Mouse (Mus musculus) kidney, embryonic 15.5 days (tissue): ENCODE measurements around the gene Slc25a51. TPM values are rescaled to one million over a fixed set of nuclear protein-coding genes. Genes with fewer than 3 reads are reported as not detected.
"Not testable (repeated sequence)": the region's sequence is repeated elsewhere in the genome, so short reads cannot be mapped to it uniquely, and the experiment has no call there.

Experiments used
- ATAC-seq: fragments of 200-750 bp; cut with Nextera tagmentation; replicated peaks from 2 replicates; pipeline ENCODE4 v1.8.0; 2017; ENCODE audit warnings: moderate TSS enrichment; ENCODE audit not compliant: low FRiP score
- H3K27ac ChIP-seq: fragments of 300-500 bp; sonication (generic); 2 replicates; pipeline ENCODE4 v1.5.1; 2015; ENCODE audit warnings: mild to moderate bottlenecking, inconsistent platforms
- H3K27me3 ChIP-seq: fragments of 300-500 bp; sonication (generic); 2 replicates; pipeline ENCODE4 v1.6.1; 2015; ENCODE audit warnings: inconsistent platforms
- H3K36me3 ChIP-seq: fragments of 300-500 bp; sonication (generic); 2 replicates; pipeline ENCODE4 v1.6.1; 2015; ENCODE audit warnings: inconsistent platforms
- H3K4me1 ChIP-seq: fragments of 300-500 bp; sonication (generic); 2 replicates; pipeline ENCODE4 v1.6.1; 2015; ENCODE audit warnings: inconsistent platforms
- H3K4me2 ChIP-seq: fragments of 300-500 bp; sonication (generic); 2 replicates; pipeline ENCODE4 v1.6.1; 2015; ENCODE audit warnings: moderate library complexity, mild to moderate bottlenecking, inconsistent platforms
- H3K4me3 ChIP-seq: fragments of 300-500 bp; sonication (generic); replicated peaks from 2 replicates; pipeline ENCODE4 v1.5.1; 2015; ENCODE audit warnings: mild to moderate bottlenecking, inconsistent platforms
- H3K9ac ChIP-seq: fragments of 300-500 bp; sonication (generic); 2 replicates; pipeline ENCODE4 v1.6.1; 2015; ENCODE audit warnings: mild to moderate bottlenecking, inconsistent platforms
- H3K9me3 ChIP-seq: fragments of 300-500 bp; sonication (generic); replicated peaks from 2 replicates; pipeline ENCODE4 v1.6.1; 2016; ENCODE audit warnings: inconsistent platforms
- WGBS: fragments of 180-500 bp; shearing (Covaris S2); methylation state at CpG from one replicate; pipeline ENCODE4 v1.1.7; 2015; ENCODE audit warnings: mixed read lengths; 5-methylcytosine and 5-hydroxymethylcytosine counted together
- polyA plus RNA-seq: library from polyadenylated mRNA; unstranded; fragments of >200 nt; fragmentation: Nextera tagmentation; extraction: Ambion mirVana; gene quantifications from 2 replicates; pipeline ENCODE4 v1.2.1, GENCODE M21; 2015

Slc25a51 gene
- polyA plus RNA-seq, 1 experiment from 2014 or later: 79.0 TPM

GRCm38 (mm10) chr4:45407001-45407702, 1.4 kb downstream of the Slc25a51 start:
- H3K27ac ChIP-seq: peak overlapping the region; percentile 96; the same call in 1 of the 2 replicates
- peak overlapping the region; percentile 97 for H3K9ac ChIP-seq
- WGBS: 56% methylated on average over 5 of the region's 5 CpGs
- peaks cover 34% of the 10 kb centered on the region for H3K4me1 ChIP-seq
- peaks cover 25% of the 10 kb centered on the region for H3K36me3 ChIP-seq
- no peak for ATAC-seq
- H3K9me3 ChIP-seq: no peaks in the 10 kb centered on the region
- no peaks in the 10 kb centered on the region for H3K27me3 ChIP-seq
- peak overlapping the region; percentile 92 for H3K4me2 ChIP-seq
- peak overlapping the region; percentile 97 for H3K4me3 ChIP-seq

DNA sequence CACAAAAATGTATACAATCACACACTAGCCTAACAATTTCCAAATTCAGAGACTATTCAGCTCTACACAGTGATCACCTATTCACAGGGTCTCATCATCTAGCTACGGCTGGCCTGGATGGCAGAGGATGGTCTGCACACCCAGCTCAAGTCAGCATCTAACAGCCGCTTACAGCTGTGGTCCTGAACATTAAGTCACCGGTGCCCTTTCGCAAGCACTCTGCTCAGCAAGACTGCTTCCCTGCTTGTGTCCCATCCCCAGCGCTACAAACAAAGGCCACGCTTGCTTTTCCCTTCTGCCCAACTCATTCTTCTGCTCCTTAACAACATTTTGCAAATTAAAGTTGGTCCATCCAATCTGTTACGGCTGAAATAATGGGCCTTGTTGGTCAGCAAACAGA, 2.2 kb downstream of the Slc25a51 start:
- no peaks in the 10 kb centered on the region for H3K9me3 ChIP-seq
- peaks cover 34% of the 10 kb centered on the region for H3K4me1 ChIP-seq
- H3K9ac ChIP-seq: no peak overlapping the region
- H3K36me3 ChIP-seq: peaks cover 32% of the 10 kb centered on the region
- peak overlapping the region; percentile 97 for H3K4me3 ChIP-seq
- peak overlapping the region; percentile 92 for H3K4me2 ChIP-seq
- ATAC-seq: no peak
- no peaks in the 10 kb centered on the region for H3K27me3 ChIP-seq
- H3K27ac ChIP-seq: no peak overlapping the region
- WGBS: 82% methylated on average over 7 of the region's 7 CpGs

GRCm38 (mm10) chr4:45405315-45405714, 3.3 kb downstream of the Slc25a51 start:
- Histone ChIP-seq H3K27ac (no peak overlapping the region), H3K36me3 (peaks cover 41% of the 10 kb centered on the region), H3K4me1 (peaks cover 34% of the 10 kb centered on the region), H3K4me3 (no peak overlapping the region), H3K27me3 (no peaks in the 10 kb centered on the region), H3K4me2 (no peak overlapping the region), H3K9me3 (no peaks in the 10 kb centered on the region), H3K9ac (no peak overlapping the region)
- WGBS: 61% methylated on average over 7 of the region's 7 CpGs
- ATAC-seq: no peak

DNA sequence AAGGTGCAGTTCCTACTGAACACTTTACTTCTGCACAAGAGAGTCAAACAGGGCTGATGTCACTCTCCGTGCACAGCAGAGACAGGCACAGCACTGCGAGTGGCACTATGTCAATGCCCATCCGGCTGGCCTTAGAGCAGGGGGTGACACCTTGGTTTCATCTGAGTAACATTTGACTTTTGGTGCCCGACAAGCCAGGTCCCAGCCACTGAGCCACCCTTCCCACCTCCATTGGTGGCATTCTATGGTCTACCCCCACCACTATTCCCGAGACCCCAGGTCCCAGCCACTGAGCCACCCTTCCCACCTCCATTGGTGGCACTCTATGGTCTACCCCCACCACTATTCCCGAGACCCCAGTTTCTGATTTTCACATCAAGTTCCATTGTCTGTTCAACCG, 4.5 kb downstream of the Slc25a51 start:
- H3K27ac ChIP-seq: no peak overlapping the region
- no peak for ATAC-seq
- peaks cover 53% of the 10 kb centered on the region for H3K36me3 ChIP-seq

GRCm38 (mm10) chr4:45403499-45403878, 5.1 kb downstream of the Slc25a51 start:
- no peak overlapping the region for H3K9ac ChIP-seq
- H3K27me3 ChIP-seq: no peaks in the 10 kb centered on the region
- H3K36me3 ChIP-seq: peaks cover 59% of the 10 kb centered on the region
- H3K27ac ChIP-seq: no peak overlapping the region
- H3K4me2 ChIP-seq: no peak overlapping the region
- H3K4me3 ChIP-seq: no peak overlapping the region
- ATAC-seq: no peak
- H3K9me3 ChIP-seq: no peaks in the 10 kb centered on the region
- WGBS: 89% methylated on average over 7 of the region's 7 CpGs
- H3K4me1 ChIP-seq: peaks cover 26% of the 10 kb centered on the region

More for the DNA sequence above, 4.5 kb downstream of the Slc25a51 start:
- Histone ChIP-seq H3K9me3 (no peaks in the 10 kb centered on the region), H3K27me3 (no peaks in the 10 kb centered on the region), H3K4me1 (peaks cover 28% of the 10 kb centered on the region), H3K4me3 (no peak overlapping the region), H3K9ac (no peak overlapping the region), H3K4me2 (no peak overlapping the region)
- WGBS: 96% methylated on average over 7 of the region's 7 CpGs

DNA sequence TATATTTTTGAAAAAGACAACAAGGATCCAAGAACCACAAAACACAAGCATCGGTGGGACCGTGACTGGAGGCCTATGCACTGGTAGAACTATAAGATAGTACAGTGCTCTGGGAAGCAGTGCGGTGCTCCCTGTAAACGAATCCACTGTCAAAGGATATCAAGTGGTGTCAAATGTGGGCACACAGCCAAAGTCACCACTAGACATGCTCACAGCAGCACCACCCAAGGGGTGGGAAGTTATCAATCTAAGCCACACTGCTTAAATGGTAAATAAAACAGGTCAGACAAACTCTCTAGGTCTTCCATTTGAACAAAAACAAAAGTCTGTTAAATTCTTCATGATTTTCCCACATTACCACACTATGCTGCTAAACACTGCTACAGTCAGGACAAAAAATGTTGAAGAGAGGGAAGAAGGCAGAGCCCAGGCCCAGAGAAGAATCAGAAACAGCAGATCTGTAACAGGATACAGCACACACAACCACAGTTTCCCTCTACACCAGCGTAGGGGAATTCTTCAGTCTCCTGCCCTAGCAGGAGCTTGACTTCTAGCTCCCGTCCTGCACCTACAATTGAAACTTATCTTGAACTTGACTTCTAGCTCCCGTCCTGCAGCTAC, 5.6 kb downstream of the Slc25a51 start:
- H3K9me3 ChIP-seq: no peaks in the 10 kb centered on the region
- WGBS: 77% methylated on average over 7 of the region's 7 CpGs
- peaks cover 64% of the 10 kb centered on the region for H3K36me3 ChIP-seq
- no peak for ATAC-seq
- H3K27me3 ChIP-seq: no peaks in the 10 kb centered on the region
- no peak overlapping the region for H3K4me2 ChIP-seq
- H3K4me3 ChIP-seq: no peak overlapping the region
- H3K9ac ChIP-seq: no peak overlapping the region
- no peak overlapping the region for H3K27ac ChIP-seq
- peaks cover 26% of the 10 kb centered on the region for H3K4me1 ChIP-seq

GRCm38 (mm10) chr4:45402281-45402680, 6.3 kb downstream of the Slc25a51 start:
- ATAC-seq: no peak
- Histone ChIP-seq H3K4me1 (peaks cover 21% of the 10 kb centered on the region), H3K9me3 (no peaks in the 10 kb centered on the region), H3K9ac (no peak overlapping the region), H3K27me3 (no peaks in the 10 kb centered on the region), H3K4me2 (no peak overlapping the region), H3K27ac (no peak overlapping the region), H3K4me3 (no peak overlapping the region), H3K36me3 (peaks cover 71% of the 10 kb centered on the region)
- WGBS: 94% methylated on average over 4 of the region's 4 CpGs

DNA sequence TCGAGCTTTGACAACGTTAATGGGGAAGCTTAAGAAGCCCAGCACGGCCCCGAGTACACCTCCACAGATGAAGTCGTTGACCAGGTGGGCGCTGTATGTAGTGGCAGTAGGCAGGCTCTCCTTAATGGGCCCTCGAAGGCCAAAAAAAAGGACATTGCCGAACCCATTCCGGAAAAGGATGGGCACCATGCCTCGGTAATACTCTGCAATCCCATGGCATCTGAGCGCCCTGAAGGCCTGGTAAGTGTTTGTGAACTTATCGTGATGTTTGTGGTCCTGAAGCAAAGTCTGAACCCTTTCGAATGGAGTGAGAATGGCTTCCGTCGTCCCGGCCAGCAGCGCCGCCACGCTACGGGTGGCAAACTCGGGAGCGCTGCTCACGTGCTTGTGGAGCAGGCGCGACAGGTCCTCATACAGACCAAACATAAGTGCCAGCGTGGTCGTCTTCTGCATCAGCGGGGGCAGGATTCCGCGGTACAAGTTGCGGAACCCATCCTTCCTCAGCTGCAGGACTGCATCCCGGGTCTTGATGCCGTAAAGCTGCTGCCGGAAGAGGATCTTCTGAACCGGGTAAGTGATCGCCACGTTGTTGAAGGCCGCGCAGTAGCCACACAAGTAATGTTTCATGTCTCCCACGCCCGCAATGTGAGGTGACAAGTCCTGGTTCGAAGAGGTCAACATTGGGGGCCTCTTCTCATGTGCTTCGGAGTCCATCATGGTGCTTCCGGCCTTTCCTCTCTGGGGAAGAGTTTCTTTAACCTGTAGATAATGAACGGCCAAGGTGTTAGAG, 8.9 kb downstream of the Slc25a51 start:
- no peak overlapping the region for H3K27ac ChIP-seq

GRCm38 (mm10) chr4:45398315-45398714, 10.3 kb downstream of the Slc25a51 start:
- not testable (repeated sequence) for H3K4me2 ChIP-seq

More for the DNA sequence above, 8.9 kb downstream of the Slc25a51 start:
- no peak overlapping the region for H3K9ac ChIP-seq
- no peaks in the 10 kb centered on the region for H3K4me1 ChIP-seq
- H3K4me2 ChIP-seq: no peak overlapping the region
- WGBS: 93% methylated on average over 45 of the region's 45 CpGs
- no peak for ATAC-seq
- H3K4me3 ChIP-seq: no peak overlapping the region
- no peaks in the 10 kb centered on the region for H3K27me3 ChIP-seq
- peaks cover 91% of the 10 kb centered on the region for H3K36me3 ChIP-seq
- H3K9me3 ChIP-seq: no peaks in the 10 kb centered on the region

DNA sequence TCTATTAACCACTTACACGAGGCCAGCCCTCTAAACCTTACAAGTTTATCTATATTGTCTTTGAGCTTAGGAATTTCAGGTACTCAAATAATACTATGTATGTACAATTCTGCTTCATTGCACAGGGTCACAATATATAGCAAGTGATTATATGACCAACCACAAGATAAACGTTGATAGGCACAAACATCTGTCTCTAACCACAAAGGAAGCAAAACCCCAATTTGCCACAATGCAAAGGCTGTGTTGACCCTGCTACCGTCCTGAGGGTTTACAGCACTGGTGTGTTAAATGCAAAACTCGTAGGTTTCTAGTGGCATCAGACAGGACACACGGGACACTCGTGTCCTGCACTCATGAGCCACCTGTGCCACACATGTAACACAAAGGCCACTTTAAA, 12.4 kb downstream of the Slc25a51 start:
- H3K27ac ChIP-seq, H3K4me3 ChIP-seq, H3K4me1 ChIP-seq, H3K27me3 ChIP-seq, H3K4me2 ChIP-seq, H3K9ac ChIP-seq, H3K9me3 ChIP-seq, ATAC-seq: not testable (repeated sequence)
- WGBS: 86% methylated on average over 6 of the region's 6 CpGs
- peaks cover 58% of the 10 kb centered on the region for H3K36me3 ChIP-seq

More at GRCm38 (mm10) chr4:45398315-45398714, 10.3 kb downstream of the Slc25a51 start:
- H3K4me3 ChIP-seq, H3K27ac ChIP-seq, H3K27me3 ChIP-seq, ATAC-seq, H3K9ac ChIP-seq, H3K9me3 ChIP-seq, H3K4me1 ChIP-seq: not testable (repeated sequence)
- peaks cover 78% of the 10 kb centered on the region for H3K36me3 ChIP-seq
- WGBS: 78% methylated on average over 5 of the region's 5 CpGs

DNA sequence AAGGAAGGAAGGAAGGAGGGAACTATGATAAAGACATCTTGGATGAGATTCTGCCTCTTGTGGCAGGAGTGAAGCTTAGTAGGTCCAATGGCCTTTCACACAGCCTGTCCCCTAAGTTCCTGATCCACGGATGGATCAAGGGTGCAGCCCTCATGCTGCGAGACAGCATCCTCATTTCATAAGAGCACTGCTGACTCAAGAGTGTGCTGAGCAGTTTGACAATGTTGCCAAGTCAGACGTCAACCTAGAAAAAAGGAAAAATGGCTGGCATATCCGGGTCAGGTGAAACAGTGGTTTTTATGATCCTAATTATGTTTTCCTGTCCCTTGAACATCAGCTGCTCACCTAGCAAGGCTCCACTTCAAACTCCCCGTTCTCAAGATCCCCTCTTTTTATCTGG, 14.9 kb downstream of the Slc25a51 start:
- Histone ChIP-seq H3K27me3 (no peaks in the 10 kb centered on the region), H3K36me3 (peaks cover 34% of the 10 kb centered on the region), H3K4me3 (no peak overlapping the region), H3K27ac (no peak overlapping the region), H3K4me1 (no peaks in the 10 kb centered on the region), H3K9ac (no peak overlapping the region), H3K9me3 (no peaks in the 10 kb centered on the region), H3K4me2 (no peak overlapping the region)
- WGBS: 83% methylated on average over 5 of the region's 5 CpGs
- no peak for ATAC-seq

- Histone ChIP-seq H3K36me3 (peaks cover 27% of the 10 kb centered on the region), H3K9me3 (no peaks in the 10 kb centered on the region), H3K27me3 (no peaks in the 10 kb centered on the region), H3K4me3 (no peak overlapping the region), H3K4me2 (no peak overlapping the region), H3K4me1 (no peaks in the 10 kb centered on the region), H3K27ac (no peak overlapping the region), H3K9ac (no peak overlapping the region)
- ATAC-seq: no peak
- WGBS: 67% methylated on average over 8 of the region's 8 CpGs
Measured at GRCm38 (mm10) chr4:45392994-45393393, 15.6 kb downstream of the Slc25a51 start.
